Mouse (Mus musculus) gastrocnemius, postnatal 14 days (tissue): Measurements from ENCODE around the gene Usp4. TPM values are rescaled to one million over a fixed set of nuclear protein-coding genes. Genes with fewer than 3 reads are reported as not detected.
"Not testable (repeated sequence)": the region's sequence is repeated elsewhere in the genome, so short reads cannot be mapped to it uniquely, and the experiment has no call there.

ENCODE experiments used
- DNase-seq: peaks from one replicate; pipeline ENCODE4 v3.0.0; 2021; ENCODE audit warnings: mixed read lengths
- intact Hi-C: fragments of 180-260 bp; cut with DNase I; formaldehyde crosslinking; loops from one replicate; pipeline ENCODE4 v1.15.1; 2025; ENCODE audit warnings: low total_unique reads
- long read RNA-seq, 2 experiments: library from polyadenylated mRNA; stranded (forward); transcript quantifications; one replicate each; pipeline ENCODE4 v2.0.0; 2021
- total RNA-seq, 2 experiments: library from RNA; stranded (reverse); gene quantifications; 2 replicates each; pipeline ENCODE4 v1.2.3; 2021

Gene Usp4
- total RNA-seq, result 10 to 100 TPM; 56.6 to 62.4 TPM
- long read RNA-seq, experiment 1, transcript Usp4-209 (21 exons, 3,436 nt), result minor isoform, 8 of 130 reads
- long read RNA-seq, experiment 1, transcript Usp4-201 (22 exons, 3,662 nt), result major isoform, 103 of 130 reads
- long read RNA-seq, experiment 1, partial matches to known transcripts, result 10 of 130 reads
- long read RNA-seq, experiment 1, other reads (novel, unspliced or antisense), result 8 of 130 reads
- long read RNA-seq, experiment 2, transcript Usp4-209 (21 exons, 3,436 nt), result minor isoform, 5 of 149 reads
- long read RNA-seq, experiment 2, transcript Usp4-201 (22 exons, 3,662 nt), result major isoform, 127 of 149 reads
- long read RNA-seq, experiment 2, partial matches to known transcripts, result 6 of 149 reads
- long read RNA-seq, experiment 2, other reads (novel, unspliced or antisense), result 11 of 149 reads

GRCm38 (mm10) chr9:108347540-108348289 lies at the start of gene Usp4:
TSS of gene Usp4 (plus strand) at chr9:108347853.
- DNase-seq, result peak; percentile 91
- intact Hi-C loops, result no loop called here

GRCm38 (mm10) chr9:108301853-108302252 lies 45.8 kb upstream of the Usp4 start:
- intact Hi-C loops, result no loop called here

GRCm38 (mm10) chr9:108304716-108305115 lies 42.9 kb upstream of the Usp4 start:
- DNase-seq, result no peak
- intact Hi-C loops, result no loop called here

More at GRCm38 (mm10) chr9:108301853-108302252, 45.8 kb upstream of the Usp4 start:
- DNase-seq, result no peak

- intact Hi-C loops, result no loop called here
- DNase-seq, result peak; percentile 13
These were observed 42.5 kb upstream of the Usp4 start for GRCm38 (mm10) chr9:108305170-108305569.

GRCm38 (mm10) chr9:108305629-108306520 lies 41.8 kb upstream of the Usp4 start, which contains the start of the genes Rhoa and Tcta:
TSS of gene Rhoa (plus strand) at chr9:108306129.
TSS of gene Tcta (minus strand) at chr9:108306160.
- peak; percentile 97 for DNase-seq
- intact Hi-C loops, result no loop called here

- DNase-seq, result peak; percentile 91
- intact Hi-C loops, result no loop called here
These were observed 41.1 kb upstream of the Usp4 start for GRCm38 (mm10) chr9:108306571-108306980.

- intact Hi-C loops, result no loop called here
- DNase-seq, result no peak
These were observed 40.4 kb upstream of the Usp4 start for GRCm38 (mm10) chr9:108307021-108307807.

- intact Hi-C loops, result no loop called here
- no peak for DNase-seq
These were observed 39.5 kb upstream of the Usp4 start for GRCm38 (mm10) chr9:108308141-108308540.

- intact Hi-C loops, result no loop called here
- DNase-seq, result no peak
These were observed 30.1 kb upstream of the Usp4 start for GRCm38 (mm10) chr9:108317572-108317971.

GRCm38 (mm10) chr9:108318462-108318861 lies 29.2 kb upstream of the Usp4 start:
- DNase-seq, result no peak
- intact Hi-C loops, result no loop called here

- intact Hi-C loops, result not testable (repeated sequence)
These were observed 25.6 kb upstream of the Usp4 start for GRCm38 (mm10) chr9:108322054-108322453.

GRCm38 (mm10) chr9:108324784-108325183 lies 22.9 kb upstream of the Usp4 start:
- DNase-seq, result no peak
- intact Hi-C loops, result no loop called here

More at GRCm38 (mm10) chr9:108322054-108322453, 25.6 kb upstream of the Usp4 start:
- DNase-seq, result not testable (repeated sequence)

- intact Hi-C loops, result no loop called here
- no peak for DNase-seq
These were observed 21.8 kb upstream of the Usp4 start for GRCm38 (mm10) chr9:108325811-108326210.

- intact Hi-C loops, result no loop called here
- no peak for DNase-seq
These were observed 9.7 kb upstream of the Usp4 start for GRCm38 (mm10) chr9:108337848-108338550.

- intact Hi-C loops, result no loop called here
- DNase-seq, result no peak
These were observed 9.1 kb upstream of the Usp4 start for GRCm38 (mm10) chr9:108338551-108338885.

GRCm38 (mm10) chr9:108338886-108339781 lies 8.5 kb upstream of the Usp4 start, which contains the start of gene Gpx1:
TSS of gene Gpx1 (plus strand) at chr9:108338903.
- intact Hi-C loops, result no loop called here
- DNase-seq, result peak; percentile 92

GRCm38 (mm10) chr9:108339886-108340257 lies 7.8 kb upstream of the Usp4 start:
- intact Hi-C loops, result no loop called here
- peak; percentile 25 for DNase-seq
